In the genomic region with DNA sequence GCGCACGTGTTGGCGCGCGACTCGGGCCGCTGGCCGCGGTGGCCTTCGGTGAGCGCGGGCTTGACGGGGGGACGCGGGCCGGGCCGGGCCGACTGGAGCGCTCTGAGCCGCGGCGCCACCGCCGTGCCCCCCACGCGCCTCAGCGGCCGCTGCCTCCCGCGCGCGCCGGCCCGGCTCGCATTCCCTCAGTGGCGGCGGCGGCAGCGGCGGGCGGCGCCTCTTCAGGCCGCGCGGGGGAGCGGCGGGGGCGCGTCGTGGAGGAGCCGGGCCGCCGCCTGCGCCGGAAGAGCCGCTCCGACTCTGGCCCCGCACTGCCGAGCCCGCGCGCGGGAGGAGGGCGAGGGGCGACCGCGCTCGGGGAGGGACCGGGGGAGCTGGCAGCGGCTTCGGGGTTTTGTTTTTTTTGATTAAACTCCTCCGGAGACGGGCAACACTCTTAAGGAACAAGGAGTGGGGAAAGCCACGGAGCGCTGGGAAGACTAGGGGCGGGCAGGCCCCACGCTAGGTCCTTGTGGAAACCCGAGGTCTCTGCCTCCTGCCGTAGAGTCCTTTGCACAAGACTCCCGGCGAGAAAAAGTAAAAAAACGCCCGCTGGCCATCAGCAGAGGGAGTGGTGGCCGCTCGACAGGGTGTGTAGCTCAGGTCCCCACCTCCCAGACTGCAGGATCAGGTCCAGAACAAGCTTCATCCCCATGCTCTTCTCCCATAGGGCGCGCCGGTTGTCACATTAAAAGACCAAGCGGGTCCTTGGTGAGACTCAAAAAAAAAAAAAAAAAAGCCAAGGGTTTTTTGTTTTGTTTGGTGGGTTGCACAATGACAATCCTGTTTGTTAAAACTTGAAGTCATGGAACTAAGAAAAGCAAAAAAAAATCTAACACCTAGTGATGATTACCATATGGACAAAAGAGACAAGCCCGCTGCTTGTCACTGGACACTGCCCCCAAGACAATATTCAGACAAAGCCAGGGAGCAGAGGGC, we compare ENCODE assay signal across 8 mouse cellular contexts. TPM values are rescaled to one million over a fixed set of nuclear protein-coding genes. Genes with fewer than 3 reads are reported as not detected.
DNase-seq lines count a peak whose midpoint lies in the region; ATAC-seq and TF ChIP-seq lines count a peak whose summit lies in the region.

Gene Pitpnm2 (minus strand): TSS at position 147 of the 978 bp plus-strand sequence.

- TF ChIP-seq POLR2A in brain, embryonic 14.5 days (IDR thresholded peaks at IDR 0.05; ENCODE audit: borderline replicate concordance, extremely low read depth, insufficient read depth, insufficient read length, poor library complexity, severe bottlenecking), result 0 out of 2 replicates have a peak, but pooled peaks have one; percentile 7

- no peaks in the 10 kb centered on the region for H3K27me3 ChIP-seq in forebrain, embryonic 14.5 days (replicated peaks; ENCODE audit: control insufficient read depth, insufficient read depth, low read length)
- no peaks in the 10 kb centered on the region for H3K27me3 ChIP-seq in stomach, embryonic 14.5 days (ENCODE audit: control insufficient read depth, insufficient read depth, low read length)

- H3K4me2 ChIP-seq in forebrain, embryonic 14.5 days (ENCODE audit: low read length), result peak within 1 kb of the TSS; percentile 82
- H3K4me2 ChIP-seq in stomach, embryonic 14.5 days (replicated peaks; ENCODE audit: low read depth, low read length), result peak within 1 kb of the TSS; percentile 82

- H3K9me3 ChIP-seq in forebrain, embryonic 14.5 days (replicated peaks; ENCODE audit: control insufficient read depth, low read length), result no peaks in the 10 kb centered on the region
- H3K9me3 ChIP-seq in stomach, embryonic 14.5 days (ENCODE audit: control insufficient read depth, low read depth, low read length), result no peaks in the 10 kb centered on the region

- H3K36me3 ChIP-seq in forebrain, embryonic 14.5 days (ENCODE audit: control insufficient read depth, insufficient read depth, low read length), result peaks cover 13% of the 10 kb centered on the region
- H3K36me3 ChIP-seq in stomach, embryonic 14.5 days (ENCODE audit: control insufficient read depth, insufficient read depth, low read length), result peaks cover 9% of the 10 kb centered on the region; the same call in 1 of the 2 replicates

- TF ChIP-seq CTCF in left cerebral cortex, adult 2 months (IDR thresholded peaks at IDR 0.05), result no peak; the same call in 1 of the 2 replicates
- no peak for TF ChIP-seq CTCF in brain, embryonic 14.5 days (IDR thresholded peaks at IDR 0.05; ENCODE audit: borderline replicate concordance, extremely low read depth, insufficient read depth, insufficient read length)

- peak; percentile 47 to 54 for DNase-seq in left cerebral cortex, adult 2 months (ENCODE audit: extremely low spot score in 1 of 2, low spot score in 2 of 2)
- no peak for DNase-seq in left cerebral cortex, adult 11 months (ENCODE audit: low spot score)
- peak; percentile 72 for DNase-seq in brain, embryonic 14.5 days (ENCODE audit: low read depth)
- peak; percentile 69 for DNase-seq in forebrain, embryonic 14.5 days (ENCODE audit: low spot score)
- peak; percentile 43 for DNase-seq in left cerebral cortex, postnatal 4 days
- peak; percentile 46 for DNase-seq in mesoderm, embryonic 11.5 days (ENCODE audit: low read depth, low spot score)

- ATAC-seq in forebrain, embryonic 14.5 days, result peak; percentile 84
- ATAC-seq in hematopoietic stem cell, adult 5-6 weeks (replicated peaks in 1 of 2; ENCODE audit: insufficient read depth in 1 of 2, low FRiP score in 2 of 2, low TSS enrichment in 1 of 2, low read depth in 1 of 2, poor library complexity in 2 of 2, severe bottlenecking in 2 of 2), result peak; percentile 32 to 41; a peak in 2 of 4 replicates
- ATAC-seq in stomach, embryonic 14.5 days (ENCODE audit: insufficient number of reproducible peaks, insufficient read depth, low FRiP score, low read depth), result peak; percentile 79

- WGBS in forebrain, embryonic 14.5 days, result under 1% methylated on average over 45 of the region's 90 CpGs
- 1% methylated on average over 81 of the region's 90 CpGs for WGBS in stomach, embryonic 14.5 days

- no peaks in the 10 kb centered on the region; the same call in 1 of the 2 replicates for H3K4me1 ChIP-seq in forebrain, embryonic 14.5 days (ENCODE audit: control insufficient read depth, insufficient read depth, low read length)
- H3K4me1 ChIP-seq in stomach, embryonic 14.5 days (ENCODE audit: control insufficient read depth, insufficient read depth, low read length), result peaks cover 4% of the 10 kb centered on the region

- peak within 1 kb of the TSS; percentile 80 for H3K9ac ChIP-seq in forebrain, embryonic 14.5 days (ENCODE audit: low read length)
- H3K9ac ChIP-seq in stomach, embryonic 14.5 days (replicated peaks; ENCODE audit: low read depth, low read length), result peak within 1 kb of the TSS; percentile 88

- intact Hi-C loops in left cerebral cortex, adult 2 months (cut with DNase I), result loop anchor here (1.0 to 2.0 kb wide), 2 partner anchors 27 to 64 kb away; no protein-coding TSS in a partner anchor
- intact Hi-C loops in left cerebral cortex, postnatal 4 days (cut with DNase I), result loop anchor here (5.0 kb wide), 1 partner anchor 83 kb away; no protein-coding TSS in a partner anchor

- peak within 1 kb of the TSS; percentile 92 for H3K27ac ChIP-seq in left cerebral cortex, adult 2 months
- H3K27ac ChIP-seq in forebrain, embryonic 14.5 days (ENCODE audit: low read depth, low read length), result peak within 1 kb of the TSS; percentile 58; the same call in 1 of the 2 replicates
- H3K27ac ChIP-seq in stomach, embryonic 14.5 days (ENCODE audit: low read length), result peak within 1 kb of the TSS; percentile 52

- H3K4me3 ChIP-seq in left cerebral cortex, adult 2 months, result peak within 1 kb of the TSS; percentile 62
- peak within 1 kb of the TSS; percentile 55 for H3K4me3 ChIP-seq in forebrain, embryonic 14.5 days (ENCODE audit: low read depth, low read length)
- peak within 1 kb of the TSS; percentile 58 for H3K4me3 ChIP-seq in stomach, embryonic 14.5 days (ENCODE audit: low read depth, low read length)

RNA-seq across cellular contexts. Expression of gene Pitpnm2, which starts in this region (rescaled TPM):
- 100 to 1,000 TPM; 317 to 336 TPM for total RNA-seq in left cerebral cortex, adult 2 months (2021)
- 51.9 and 61.2 TPM in 2 replicates for polyA plus RNA-seq in brain, embryonic 14.5 days (2012; rRNA removed)
- polyA plus RNA-seq in forebrain, embryonic 14.5 days (2014; fragmentation: Nextera tagmentation; extraction: Ambion mirVana), result 8.5 and 12.2 TPM in 2 replicates
- total RNA-seq in hematopoietic stem cell, adult 5-6 weeks (2017), result 8.0 and 14.3 TPM in 2 replicates
- 100 to 1,000 TPM; 146 to 151 TPM for total RNA-seq in left cerebral cortex, postnatal 4 days (2021)
- polyA plus RNA-seq in stomach, embryonic 14.5 days (2014; fragmentation: Nextera tagmentation; extraction: Ambion mirVana), result 6.6 and 6.9 TPM in 2 replicates
